Mouse (Mus musculus): ENCODE measurements at regions not wholly inside any gene's neighbourhood (a gene's known extent, or its start where the extent isn't known, plus 50 kb on each side); places are given as distances from the start of the nearest gene placed in this dataset.

GRCm38 (mm10) chr13:39950203-39950602 lies 411.0 kb downstream of the Ofcc1 start:
- in situ Hi-C loops (cut with MboI, MseI) = no loop called here

GRCm38 (mm10) chr13:39935216-39935615 lies 426.0 kb downstream of the Ofcc1 start:
- in situ Hi-C loops (cut with MboI, MseI) = no loop called here

GRCm38 (mm10) chr13:39931487-39931886 lies 429.8 kb downstream of the Ofcc1 start:
- in situ Hi-C loops (cut with MboI, MseI) = no loop called here

- in situ Hi-C loops (cut with MboI, MseI) = no loop called here
Observed at GRCm38 (mm10) chr13:39928573-39928972, 432.7 kb downstream of the Ofcc1 start.

- in situ Hi-C loops (cut with MboI, MseI) = no loop called here
Observed at GRCm38 (mm10) chr13:39924366-39924765, 436.9 kb downstream of the Ofcc1 start.

- in situ Hi-C loops (cut with MboI, MseI) = no loop called here
Observed at GRCm38 (mm10) chr13:39923113-39923512, 438.1 kb downstream of the Ofcc1 start.

GRCm38 (mm10) chr13:39907720-39908119 lies 453.5 kb downstream of the Ofcc1 start:
- in situ Hi-C loops (cut with MboI, MseI) = no loop called here

- in situ Hi-C loops (cut with MboI, MseI) = no loop called here
Observed at GRCm38 (mm10) chr13:39904264-39904663, 457.0 kb downstream of the Ofcc1 start.

GRCm38 (mm10) chr13:39903319-39903718 lies 457.9 kb downstream of the Ofcc1 start:
- in situ Hi-C loops (cut with MboI, MseI) = no loop called here

- in situ Hi-C loops (cut with MboI, MseI) = no loop called here
Observed at GRCm38 (mm10) chr13:39899332-39899731, 461.9 kb downstream of the Ofcc1 start.

GRCm38 (mm10) chr13:39898412-39898979 lies 462.8 kb downstream of the Ofcc1 start:
- in situ Hi-C loops (cut with MboI, MseI) = no loop called here

GRCm38 (mm10) chr13:39894159-39894558 lies 467.1 kb downstream of the Ofcc1 start:
- in situ Hi-C loops (cut with MboI, MseI) = no loop called here

GRCm38 (mm10) chr13:39881066-39881465 lies 480.2 kb downstream of the Ofcc1 start:
- in situ Hi-C loops (cut with MboI, MseI) = no loop called here

- in situ Hi-C loops (cut with MboI, MseI) = no loop called here
Observed at GRCm38 (mm10) chr13:39880136-39880535, 481.1 kb downstream of the Ofcc1 start.

- in situ Hi-C loops (cut with MboI, MseI) = no loop called here
Observed at GRCm38 (mm10) chr13:39877361-39878141, 483.7 kb downstream of the Ofcc1 start.

GRCm38 (mm10) chr13:39852257-39852800 lies 508.9 kb downstream of the Ofcc1 start:
- in situ Hi-C loops (cut with MboI, MseI) = no loop called here

- in situ Hi-C loops (cut with MboI, MseI) = no loop called here
Observed at GRCm38 (mm10) chr13:39849391-39849790, 511.9 kb downstream of the Ofcc1 start.

- in situ Hi-C loops (cut with MboI, MseI) = no loop called here
Observed at GRCm38 (mm10) chr13:39836053-39836584, 525.1 kb downstream of the Ofcc1 start.

- in situ Hi-C loops (cut with MboI, MseI) = no loop called here
Observed at GRCm38 (mm10) chr13:39835302-39835701, 525.9 kb downstream of the Ofcc1 start.

GRCm38 (mm10) chr13:39834521-39835245 lies 526.6 kb downstream of the Ofcc1 start:
- in situ Hi-C loops (cut with MboI, MseI) = no loop called here

GRCm38 (mm10) chr13:39823965-39824555 lies 537.2 kb downstream of the Ofcc1 start:
- in situ Hi-C loops (cut with MboI, MseI) = no loop called here

Data from T-helper 17 cell (primary cell).